Mouse (Mus musculus) c-Kit-positive CD71-positive TER-119-negative erythroid progenitor cells, embryonic 14.5 days (primary cell): Measurements from ENCODE around the gene Fgfr2.
"Not testable (repeated sequence)": the region's sequence is repeated elsewhere in the genome, so short reads cannot be mapped to it uniquely, and the experiment has no call there.

Source experiments
- DNase-seq: peaks from one replicate; pipeline ENCODE4 v3.0.0-alpha.2; 2013; ENCODE audit warnings: low read depth

Gene Fgfr2

GRCm38 (mm10) chr7:133120221-133120751 is 2.9 kb downstream of the Fgfr2 start:
- no peak for DNase-seq

GRCm38 (mm10) chr7:133117815-133118214 is 5.3 kb downstream of the Fgfr2 start:
- no peak for DNase-seq

- no peak for DNase-seq
These were observed 6.6 kb downstream of the Fgfr2 start for GRCm38 (mm10) chr7:133116542-133116941.

GRCm38 (mm10) chr7:133115886-133116285 is 7.3 kb downstream of the Fgfr2 start:
- no peak for DNase-seq

GRCm38 (mm10) chr7:133114847-133115470 is 8.2 kb downstream of the Fgfr2 start:
- DNase-seq, result no peak

DNA sequence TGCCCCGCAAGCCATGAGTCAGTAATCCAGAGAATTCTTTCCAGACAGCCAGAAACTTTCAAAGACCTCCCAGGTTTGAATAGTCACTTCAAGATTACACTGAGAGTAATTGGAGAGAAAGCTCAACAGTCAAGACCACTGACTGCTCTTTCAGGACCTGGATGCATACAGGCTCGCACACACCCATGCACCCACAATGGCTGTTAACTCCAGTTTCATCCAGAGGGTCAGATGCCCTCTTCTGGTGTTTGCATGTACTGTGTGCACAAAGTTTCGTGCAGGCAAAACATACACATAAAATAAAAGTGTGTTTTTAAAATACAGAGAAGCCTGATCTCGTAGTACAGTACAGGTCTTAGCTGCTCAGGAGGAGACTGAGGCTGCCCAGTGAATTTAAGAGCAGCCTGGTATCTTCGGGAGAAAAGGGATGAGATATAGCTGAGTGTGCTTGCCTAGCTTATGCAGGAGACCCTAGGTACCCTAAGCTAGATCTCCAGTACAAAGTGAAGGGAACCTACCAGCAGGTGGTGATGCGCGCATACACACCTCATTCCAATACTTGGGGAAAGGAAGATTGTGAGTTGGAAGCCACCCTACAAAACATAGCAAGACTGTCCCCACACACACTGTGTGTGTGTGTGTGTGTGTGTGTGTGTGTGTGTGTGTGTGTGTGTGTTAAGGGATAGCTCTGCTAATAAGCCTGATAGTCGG is 9.8 kb downstream of the Fgfr2 start:
- DNase-seq, result no peak

GRCm38 (mm10) chr7:133112351-133112831 is 10.8 kb downstream of the Fgfr2 start:
- no peak for DNase-seq

DNA sequence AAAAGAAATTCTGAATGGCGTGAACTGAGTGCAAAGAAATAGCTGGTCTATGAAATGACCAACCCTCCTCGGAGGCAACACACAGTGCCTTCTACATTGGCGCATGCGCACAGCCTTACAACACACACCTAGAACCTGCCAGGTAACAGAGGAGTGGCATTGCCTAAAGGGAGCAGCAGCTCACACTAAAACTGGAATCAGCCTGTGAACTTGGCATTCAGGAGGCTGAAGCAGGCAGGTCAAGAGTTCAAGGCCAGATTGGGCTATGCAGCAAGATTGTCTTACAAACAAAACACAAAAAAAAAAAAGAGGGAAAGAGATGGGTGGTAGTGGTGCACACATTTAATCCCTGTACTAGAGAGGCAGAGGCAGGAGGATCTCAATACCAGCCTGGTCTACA is 13.7 kb downstream of the Fgfr2 start:
- no peak for DNase-seq

DNA sequence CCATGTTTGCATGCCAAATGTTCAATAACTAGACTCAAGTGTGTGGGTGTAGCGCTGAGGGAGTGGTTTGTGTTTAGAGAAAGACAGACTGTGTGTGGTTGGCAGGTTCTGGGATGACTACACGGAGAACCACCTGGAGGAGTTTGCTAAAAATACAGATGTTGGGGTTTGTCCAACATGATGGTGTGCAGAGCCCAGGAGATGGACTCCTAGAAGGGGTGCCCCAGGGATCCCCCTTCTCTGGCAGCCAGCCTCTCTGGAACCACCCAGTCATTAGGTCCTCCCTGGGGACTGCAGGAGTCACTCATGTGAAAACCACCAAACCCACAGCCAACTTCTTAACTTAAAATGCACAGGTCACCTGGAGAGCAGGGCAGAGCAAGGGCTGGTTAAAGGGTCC is 14.5 kb downstream of the Fgfr2 start:
- DNase-seq, result no peak

GRCm38 (mm10) chr7:133102578-133102977 is 20.6 kb downstream of the Fgfr2 start:
- no peak for DNase-seq

GRCm38 (mm10) chr7:133101070-133101469 is 22.1 kb downstream of the Fgfr2 start:
- no peak for DNase-seq

DNA sequence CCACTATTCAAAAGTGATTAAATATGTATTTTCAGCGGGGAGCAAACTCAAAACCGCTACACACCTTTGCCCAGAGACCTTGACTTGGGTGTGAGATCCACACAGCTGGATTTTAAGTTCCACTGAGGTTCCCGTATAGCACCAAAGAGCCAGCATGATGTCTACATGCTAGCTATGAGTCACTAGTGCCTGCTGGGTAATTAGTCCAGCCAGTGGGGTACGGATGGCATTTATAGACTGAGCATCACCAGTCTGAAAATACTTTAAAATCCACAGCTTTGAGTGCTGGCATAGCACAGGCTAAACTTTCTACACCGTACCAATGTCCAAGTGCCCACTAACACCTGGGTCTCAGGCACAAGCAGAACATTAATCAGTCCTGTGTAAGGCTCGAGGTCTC is 23.0 kb downstream of the Fgfr2 start:
- DNase-seq, result no peak

- no peak for DNase-seq
These were observed 23.9 kb downstream of the Fgfr2 start for GRCm38 (mm10) chr7:133099266-133099665.

GRCm38 (mm10) chr7:133098118-133098793 is 24.9 kb downstream of the Fgfr2 start:
- DNase-seq, result no peak

- DNase-seq, result not testable (repeated sequence)
These were observed 27.5 kb downstream of the Fgfr2 start for GRCm38 (mm10) chr7:133095610-133096009.

DNA sequence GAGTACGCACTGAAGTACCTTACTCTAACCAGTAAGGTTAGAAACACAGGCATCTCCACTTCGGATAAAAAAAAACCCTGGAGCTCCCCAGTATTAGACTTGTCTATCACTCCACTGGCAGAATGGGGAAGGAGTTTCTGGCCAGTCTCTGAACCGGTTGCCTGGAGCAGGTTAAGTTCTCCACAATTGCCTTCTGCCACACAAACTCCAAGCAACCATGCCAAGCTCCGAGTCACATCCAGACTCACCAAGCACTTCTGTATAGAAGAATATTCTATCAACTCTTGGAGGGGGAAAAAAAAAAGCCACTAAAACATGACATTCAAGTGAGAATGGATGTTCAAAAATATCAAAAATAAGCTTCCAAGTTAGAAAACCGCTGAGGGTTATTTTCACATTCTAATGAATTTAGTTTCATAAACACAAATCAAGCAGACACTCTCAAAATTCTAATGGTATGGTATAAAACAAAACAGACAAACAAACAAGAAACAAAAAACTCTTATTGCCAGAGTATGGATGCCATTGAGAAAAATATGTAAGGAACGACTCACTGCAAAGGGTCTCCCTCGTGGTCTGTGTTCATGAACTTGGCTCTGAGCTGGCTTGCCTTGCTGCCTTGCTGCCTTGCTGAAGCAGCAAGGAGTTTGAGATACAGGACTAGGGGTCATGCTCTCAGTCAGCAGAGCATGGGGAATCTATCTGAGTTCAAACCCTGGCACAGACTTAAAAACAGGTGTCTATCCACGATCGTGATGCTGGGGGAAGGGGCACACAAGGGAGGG is 28.2 kb downstream of the Fgfr2 start:
- no peak for DNase-seq

DNA sequence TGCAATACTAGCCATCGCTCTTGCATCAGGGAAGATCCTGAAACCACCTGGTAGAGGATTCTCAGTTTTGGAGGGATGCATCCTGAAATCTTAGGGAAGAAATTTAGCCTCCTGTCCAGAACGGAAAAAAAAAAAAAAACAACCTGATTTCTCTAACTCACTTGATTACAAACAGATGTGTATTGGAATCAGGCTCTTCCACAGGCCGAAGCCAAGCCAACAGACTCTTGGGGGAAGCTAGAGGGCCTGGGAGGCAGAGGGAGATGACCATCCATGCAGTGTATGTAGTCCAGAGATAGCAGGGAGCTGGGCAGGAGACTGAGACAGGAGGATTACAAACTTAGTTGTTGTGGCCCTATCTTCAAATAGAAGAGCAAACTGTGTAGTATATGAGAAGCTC is 29.0 kb downstream of the Fgfr2 start:
- no peak for DNase-seq

- no peak for DNase-seq
These were observed 29.4 kb downstream of the Fgfr2 start for GRCm38 (mm10) chr7:133093731-133094130.

DNA sequence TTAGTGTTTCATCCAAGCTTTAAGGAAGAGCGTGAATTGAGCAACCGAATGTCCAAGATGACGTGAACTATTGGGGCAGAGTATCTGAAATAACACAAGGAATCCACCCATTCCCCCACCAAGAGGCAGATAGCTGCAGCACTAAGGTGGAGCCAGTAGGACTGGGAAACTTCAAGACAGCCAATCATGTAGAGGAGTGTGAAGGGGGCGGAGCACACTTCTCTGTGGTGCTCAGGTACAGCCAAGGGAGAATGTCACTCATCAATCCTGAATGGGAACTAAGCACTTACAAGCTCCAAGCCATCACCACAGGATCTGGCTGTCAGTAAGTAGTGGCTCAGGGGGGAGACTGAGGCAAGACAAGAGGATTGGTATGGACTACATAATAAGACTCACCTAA is 32.5 kb downstream of the Fgfr2 start:
- no peak for DNase-seq

- DNase-seq, result no peak
These were observed 33.4 kb downstream of the Fgfr2 start for GRCm38 (mm10) chr7:133089621-133090260.

DNA sequence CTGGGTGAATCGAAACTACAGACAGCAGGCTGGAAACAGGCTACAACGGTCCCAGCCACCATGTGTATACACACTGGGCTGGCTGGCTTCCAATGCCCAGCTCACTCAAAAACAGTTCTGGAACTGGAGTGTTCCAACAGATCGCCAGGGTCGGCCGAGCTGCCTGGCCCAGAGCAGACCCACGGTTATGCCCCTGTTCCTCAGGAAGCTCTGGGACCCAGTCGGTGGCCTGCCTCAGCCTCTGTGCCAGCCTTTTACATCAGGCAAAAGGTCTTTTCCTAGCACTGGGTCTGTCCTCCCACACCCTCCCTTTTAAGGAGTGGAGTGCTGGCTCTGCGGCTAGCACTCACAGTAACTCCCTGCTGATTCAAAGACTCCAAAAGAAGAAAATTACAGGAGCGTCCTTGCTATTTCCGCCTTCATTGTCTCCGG is 34.3 kb downstream of the Fgfr2 start:
- no peak for DNase-seq

- DNase-seq, result no peak
These were observed 34.7 kb downstream of the Fgfr2 start for GRCm38 (mm10) chr7:133088411-133088810.
